Mouse (Mus musculus) myocyte (in vitro differentiated cells): ENCODE results near the gene Tcl1b2.
"Not testable (repeated sequence)": the region's sequence is repeated elsewhere in the genome, so short reads cannot be mapped to it uniquely, and the experiment has no call there.

Experiments
- CEBPB ChIP-seq: IDR thresholded peaks from 2 replicates; pipeline ENCODE4 v1.6.1; 2011; ENCODE audit warnings: mild to moderate bottlenecking, moderate library complexity; ENCODE audit not compliant: poor library complexity, insufficient read depth, severe bottlenecking
- E2F4 ChIP-seq: IDR thresholded peaks from one replicate; pipeline ENCODE4 v1.6.1; 2011; ENCODE audit warnings: mild to moderate bottlenecking, control low read depth, moderate library complexity; ENCODE audit not compliant: insufficient read depth
- MAX ChIP-seq: IDR thresholded peaks from one replicate; pipeline ENCODE4 v1.6.1; 2011; ENCODE audit warnings: low read depth, mild to moderate bottlenecking, control low read depth
- MYOD1 ChIP-seq, 3 experiments: IDR thresholded peaks; one replicate each; pipeline ENCODE4 v1.6.1; 2011; ENCODE audit warnings: control low read depth in 2 of 3, low read depth in 2 of 3, mild to moderate bottlenecking in 2 of 3, moderate library complexity in 1 of 3; ENCODE audit not compliant: insufficient read length in 2 of 3, control insufficient read depth in 1 of 3
- POLR2A ChIP-seq: IDR thresholded peaks from one replicate; pipeline ENCODE4 v1.6.1; 2011; ENCODE audit warnings: low read depth, mild to moderate bottlenecking, control low read depth, moderate library complexity; ENCODE audit not compliant: insufficient read length
- POLR2AphosphoS2 ChIP-seq: IDR thresholded peaks from one replicate; pipeline ENCODE4 v1.6.1; 2011; ENCODE audit warnings: low read depth, control low read depth; ENCODE audit not compliant: insufficient read length
- TCF12 ChIP-seq: IDR thresholded peaks from one replicate; pipeline ENCODE4 v1.6.1; 2011; ENCODE audit warnings: mild to moderate bottlenecking, control low read depth; ENCODE audit not compliant: poor library complexity, insufficient read depth, severe bottlenecking

GRCm38 (mm10) chr12:105137729-105138128 lies 8.1 kb upstream of the Tcl1b2 start:
- not testable (repeated sequence) for TF ChIP-seq POLR2A; TCF12; CEBPB; MAX; E2F4; POLR2AphosphoS2; MYOD1 (IDR thresholded peaks at IDR 0.05; ENCODE audit: control insufficient read depth in 1 of 3, insufficient read length in 2 of 3, low read depth in 2 of 3)
